Mouse (Mus musculus): ENCODE results near the gene Sqstm1. TPM values are rescaled to one million over a fixed set of nuclear protein-coding genes. Genes with fewer than 3 reads are reported as not detected.

Gene Sqstm1
- total RNA-seq, 4 experiments from 2014 or later: 498 to 523 (median 522) TPM

- DNase-seq (ENCODE audit: low spot score in 2 of 2): no peak
These were observed 864 bp upstream of the Sqstm1 start for GRCm38 (mm10) chr11:50211322-50212059.

GRCm38 (mm10) chr11:50210101-50210504 lies 524 bp downstream of the Sqstm1 start:
- peak; percentile 54 to 91 for DNase-seq (ENCODE audit: low spot score in 2 of 2)

GRCm38 (mm10) chr11:50208039-50208438 lies 2.6 kb downstream of the Sqstm1 start:
- DNase-seq (ENCODE audit: low spot score in 2 of 2): no peak

- no peak for DNase-seq (ENCODE audit: low spot score in 2 of 2)
These were observed 3.3 kb downstream of the Sqstm1 start for GRCm38 (mm10) chr11:50207344-50207743.

- no peak for DNase-seq (ENCODE audit: low spot score in 2 of 2)
These were observed 4.6 kb downstream of the Sqstm1 start for GRCm38 (mm10) chr11:50206037-50206436.

GRCm38 (mm10) chr11:50205434-50205833 lies 5.2 kb downstream of the Sqstm1 start:
- no peak for DNase-seq (ENCODE audit: low spot score in 2 of 2)

GRCm38 (mm10) chr11:50203302-50203827 lies 7.3 kb downstream of the Sqstm1 start:
- no peak for DNase-seq (ENCODE audit: low spot score in 2 of 2)

GRCm38 (mm10) chr11:50201590-50201989 lies 9.0 kb downstream of the Sqstm1 start:
- DNase-seq (ENCODE audit: low spot score in 2 of 2): no peak

- no peak for DNase-seq (ENCODE audit: low spot score in 2 of 2)
These were observed 10.0 kb downstream of the Sqstm1 start for GRCm38 (mm10) chr11:50200613-50201012.

GRCm38 (mm10) chr11:50198916-50199315 lies 11.7 kb downstream of the Sqstm1 start:
- DNase-seq (ENCODE audit: low spot score in 2 of 2): no peak

- no peak for DNase-seq (ENCODE audit: low spot score in 2 of 2)
These were observed 12.3 kb downstream of the Sqstm1 start for GRCm38 (mm10) chr11:50198219-50198846.

- no peak for DNase-seq (ENCODE audit: low spot score in 2 of 2)
These were observed 13.1 kb downstream of the Sqstm1 start for GRCm38 (mm10) chr11:50197500-50197899.

GRCm38 (mm10) chr11:50194793-50195192 lies 15.8 kb downstream of the Sqstm1 start:
- DNase-seq (ENCODE audit: low spot score in 2 of 2): no peak

- DNase-seq (ENCODE audit: low spot score in 2 of 2): no peak
These were observed 16.6 kb downstream of the Sqstm1 start for GRCm38 (mm10) chr11:50194070-50194469.

GRCm38 (mm10) chr11:50192278-50192677 lies 18.3 kb downstream of the Sqstm1 start:
- no peak for DNase-seq (ENCODE audit: low spot score in 2 of 2)

- no peak for DNase-seq (ENCODE audit: low spot score in 2 of 2)
These were observed 20.3 kb downstream of the Sqstm1 start for GRCm38 (mm10) chr11:50190362-50190761.

GRCm38 (mm10) chr11:50188682-50189081 lies 21.9 kb downstream of the Sqstm1 start:
- no peak for DNase-seq (ENCODE audit: low spot score in 2 of 2)

- no peak for DNase-seq (ENCODE audit: low spot score in 2 of 2)
These were observed 25.8 kb downstream of the Sqstm1 start for GRCm38 (mm10) chr11:50184788-50185187.

GRCm38 (mm10) chr11:50182702-50183101 lies 27.9 kb downstream of the Sqstm1 start:
- DNase-seq (ENCODE audit: low spot score in 2 of 2): no peak

GRCm38 (mm10) chr11:50180478-50181231 lies 30.0 kb downstream of the Sqstm1 start:
- no peak for DNase-seq (ENCODE audit: low spot score in 2 of 2)

GRCm38 (mm10) chr11:50178532-50179488 lies 31.8 kb downstream of the Sqstm1 start:
- DNase-seq (ENCODE audit: low spot score in 2 of 2): no peak
